Mouse (Mus musculus) megakaryocyte-erythroid progenitor cell, adult 5-6 weeks (primary cell): ENCODE data around the gene Abcc8. TPM values are rescaled to one million over a fixed set of nuclear protein-coding genes. Genes with fewer than 3 reads are reported as not detected.

Experiments used
- ATAC-seq: replicated peaks from 2 replicates; pipeline ENCODE4 v1.8.0; 2016; ENCODE audit warnings: mild to moderate bottlenecking, inconsistent platforms; ENCODE audit not compliant: severe bottlenecking, poor library complexity, low FRiP score, low TSS enrichment
- total RNA-seq, 2 experiments: library from RNA; stranded (forward) in 1 of 2; stranded (reverse) in 1 of 2; fragments of 200-1000, 215-1000 nt in 1 of 2; fragments of >200 nt in 1 of 2; fragmentation: Nextera tagmentation in 1 of 2; gene quantifications; 2 replicates each; pipeline ENCODE4 v1.2.3; 2014 to 2017

The Abcc8 gene
- total RNA-seq, 2 experiments from 2014 or later: not detected

DNA sequence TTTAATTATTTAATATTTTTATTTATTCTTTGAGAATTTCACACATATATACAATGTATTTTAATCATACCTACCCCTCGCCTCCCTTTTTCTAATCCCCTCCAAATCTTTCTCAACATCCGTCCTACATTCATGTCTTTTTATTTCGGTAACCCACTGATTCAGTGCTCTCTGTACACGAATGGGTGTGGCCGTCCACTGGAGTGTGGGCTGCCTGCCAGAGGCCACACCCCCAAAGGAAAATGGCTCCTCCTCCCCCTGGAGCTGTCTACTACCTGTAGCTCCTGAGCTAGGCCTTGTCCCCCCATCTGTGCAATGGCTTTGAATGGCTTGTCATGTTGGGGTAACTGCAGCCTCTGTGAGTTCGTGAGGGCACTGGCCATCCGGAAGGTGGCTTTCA, 103.0 kb downstream of the Abcc8 start:
- peak; percentile 61; the same call in 1 of the 2 replicates for ATAC-seq

DNA sequence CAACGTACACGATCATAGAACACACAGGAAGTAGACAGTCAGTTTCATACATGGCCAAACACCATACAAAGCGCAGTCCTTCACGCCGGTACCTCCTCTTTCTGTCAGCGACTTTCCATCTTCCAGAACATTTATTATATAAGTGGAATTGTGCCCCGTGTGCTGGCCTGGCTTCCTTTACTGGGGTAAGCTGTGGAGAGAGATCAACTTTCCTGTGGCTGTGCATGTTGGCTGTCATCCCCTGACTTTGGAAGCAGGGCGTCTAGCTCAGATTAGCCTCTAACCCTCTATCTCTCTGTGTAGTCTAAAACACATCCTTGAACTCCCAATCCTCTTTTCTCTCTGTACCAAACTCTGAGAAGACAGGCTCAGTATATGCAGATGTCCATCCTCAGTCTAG, 111.0 kb downstream of the Abcc8 start:
- ATAC-seq: no peak

DNA sequence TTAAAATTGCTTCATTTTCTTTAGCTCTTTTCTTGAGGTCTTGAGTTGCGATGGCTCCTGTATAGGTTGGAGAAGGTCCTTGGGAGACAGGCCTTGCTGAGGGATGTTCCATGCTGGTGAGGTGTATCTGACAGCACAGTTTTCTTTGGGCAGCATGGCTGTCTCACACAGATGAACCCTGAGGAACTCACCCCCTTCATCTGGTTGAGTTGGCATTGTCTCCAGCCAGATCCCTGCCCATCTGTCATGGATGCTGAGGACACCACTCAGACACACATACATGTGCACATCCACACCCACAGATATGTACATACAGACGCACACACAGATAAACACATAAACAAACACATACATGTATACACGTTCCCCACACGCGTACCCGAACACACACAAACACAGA, 116.5 kb downstream of the Abcc8 start:
- ATAC-seq: no peak

DNA sequence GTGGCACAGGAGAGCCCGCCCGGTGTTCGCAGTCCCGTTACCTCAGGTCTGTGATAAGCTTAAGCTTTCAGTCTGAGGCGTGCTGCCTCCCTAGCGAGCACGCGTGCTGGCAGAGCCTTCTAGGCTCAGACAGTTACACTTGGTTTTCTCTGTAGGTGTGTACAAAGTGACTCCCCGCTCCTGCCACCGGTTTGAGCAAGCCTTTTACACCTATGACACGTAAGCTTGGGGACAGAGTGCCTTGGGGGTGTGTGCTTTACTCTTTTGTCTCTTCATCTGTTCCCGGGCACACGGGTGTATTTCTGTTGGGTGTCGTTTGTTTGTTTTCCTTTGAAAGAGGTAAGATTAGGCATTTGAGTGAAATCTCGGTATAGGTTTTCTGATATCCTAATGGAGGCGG, 118.2 kb downstream of the Abcc8 start:
- no peak for ATAC-seq

DNA sequence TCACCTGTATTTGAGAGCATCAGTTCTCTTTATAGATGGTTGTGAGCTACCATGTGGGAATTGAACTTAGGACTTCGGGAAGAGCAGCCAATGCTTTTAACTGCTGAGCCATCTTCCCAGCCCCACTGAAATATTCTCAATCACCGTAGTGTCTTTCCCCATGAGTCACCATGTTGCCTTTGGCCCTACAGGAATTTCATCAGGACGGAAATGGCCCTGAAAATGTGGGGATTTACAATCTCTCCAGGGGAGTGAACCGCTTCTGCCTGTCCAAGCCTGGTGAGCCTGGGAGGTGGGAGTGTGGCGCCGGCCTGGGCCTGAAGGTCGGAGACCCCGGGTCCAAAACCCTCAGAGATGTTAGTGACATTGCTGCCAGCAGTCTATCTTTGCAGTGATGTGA, 119.1 kb downstream of the Abcc8 start:
- no peak for ATAC-seq

DNA sequence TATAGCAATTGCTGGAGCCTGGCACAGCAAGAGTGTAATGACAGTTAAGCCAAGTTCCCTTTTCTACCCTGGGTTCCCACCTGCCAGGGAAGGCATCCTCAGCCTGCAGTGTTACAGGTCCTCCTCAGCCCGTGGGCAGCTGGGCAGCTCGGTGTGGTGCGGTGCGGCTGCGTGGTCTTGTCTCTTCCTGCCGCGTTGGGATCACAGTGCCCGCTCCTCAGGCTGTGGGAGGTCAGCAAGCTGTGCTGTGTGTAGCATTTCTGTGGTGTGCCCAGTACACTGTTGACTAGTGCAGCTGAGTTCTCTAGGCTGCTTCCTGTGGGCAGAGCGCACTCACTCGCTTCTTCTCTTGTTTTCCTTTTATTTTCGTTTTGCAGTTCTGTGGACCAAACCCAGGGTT, 121.0 kb downstream of the Abcc8 start:
- ATAC-seq: peak; percentile 42

Other genes with a start within 250 kb of the Abcc8 start
- gene Abcc6, start 149.7 kb downstream of the Abcc8 start, total RNA-seq (2014; fragmentation: Nextera tagmentation): not detected in 2 replicates
- gene Abcc6, start 149.7 kb downstream of the Abcc8 start, total RNA-seq (2017): not detected in 2 replicates
- gene Nomo1, start 146.3 kb downstream of the Abcc8 start, total RNA-seq (2014; fragmentation: Nextera tagmentation): 86.4 and 105 TPM in 2 replicates
- 76.8 and 89.3 TPM in 2 replicates for gene Nomo1, start 146.3 kb downstream of the Abcc8 start, total RNA-seq (2017)
- gene Kcnj11, start 79.3 kb downstream of the Abcc8 start, total RNA-seq (2014; fragmentation: Nextera tagmentation): not detected in 2 replicates
- gene Kcnj11, start 79.3 kb downstream of the Abcc8 start, total RNA-seq (2017): not detected in 2 replicates
- not detected in 2 replicates for gene Ush1c, start 58.5 kb upstream of the Abcc8 start, total RNA-seq (2014; fragmentation: Nextera tagmentation)
- not detected in 2 replicates for gene Ush1c, start 58.5 kb upstream of the Abcc8 start, total RNA-seq (2017)
- not detected in 2 replicates for gene Otog, start 61.0 kb upstream of the Abcc8 start, total RNA-seq (2014; fragmentation: Nextera tagmentation)
- not detected in 2 replicates for gene Otog, start 61.0 kb upstream of the Abcc8 start, total RNA-seq (2017)
- not detected in 2 replicates for gene Myod1, start 196.4 kb upstream of the Abcc8 start, total RNA-seq (2014; fragmentation: Nextera tagmentation)
- gene Myod1, start 196.4 kb upstream of the Abcc8 start, total RNA-seq (2017): not detected in 2 replicates
- gene Kcnc1, start 216.5 kb upstream of the Abcc8 start, total RNA-seq (2014; fragmentation: Nextera tagmentation): 1.1 and 10.7 TPM in 2 replicates
- 0.19 and 0.84 TPM in 2 replicates for gene Kcnc1, start 216.5 kb upstream of the Abcc8 start, total RNA-seq (2017)